Mouse (Mus musculus): ENCODE results near the gene Nfkbie.

The Nfkbie gene

GRCm38 (mm10) chr17:45557246-45557824 lies 1.8 kb downstream of the Nfkbie start:
- in situ Hi-C loops (cut with MboI; ENCODE audit: unreplicated experiment in 2 of 2) = loop anchor here in 1 of 2 experiments (25.0 kb wide), 1 partner anchor 480 kb away; the partner anchor contains the start of gene Vegfa

- in situ Hi-C loops (cut with MboI; ENCODE audit: unreplicated experiment in 2 of 2) = loop anchor here in 1 of 2 experiments (25.0 kb wide), 1 partner anchor 479 kb away; the partner anchor contains the start of gene Vegfa
These were observed 2.7 kb downstream of the Nfkbie start for GRCm38 (mm10) chr17:45557998-45558862.

GRCm38 (mm10) chr17:45559732-45560525 lies 4.4 kb downstream of the Nfkbie start:
- in situ Hi-C loops (cut with MboI; ENCODE audit: unreplicated experiment in 2 of 2) = loop anchor here in 1 of 2 experiments (25.0 kb wide), 1 partner anchor 477 kb away; the partner anchor contains the start of gene Vegfa

- in situ Hi-C loops (cut with MboI; ENCODE audit: unreplicated experiment in 2 of 2) = loop anchor here in 1 of 2 experiments (25.0 kb wide), 1 partner anchor 474 kb away; the partner anchor contains the start of gene Vegfa
These were observed 7.7 kb downstream of the Nfkbie start for GRCm38 (mm10) chr17:45563216-45563615.

- in situ Hi-C loops (cut with MboI; ENCODE audit: unreplicated experiment in 2 of 2) = loop anchor here in 1 of 2 experiments (25.0 kb wide), 1 partner anchor 473 kb away; the partner anchor contains the start of gene Vegfa
These were observed 8.4 kb downstream of the Nfkbie start, which contains the start of gene Slc35b2 for GRCm38 (mm10) chr17:45563655-45564530. Slc35b2 (plus strand) TSS chr17:45563874.

GRCm38 (mm10) chr17:45564531-45565084 lies 9.1 kb downstream of the Nfkbie start:
- in situ Hi-C loops (cut with MboI; ENCODE audit: unreplicated experiment in 2 of 2) = loop anchor here in 1 of 2 experiments (25.0 kb wide), 1 partner anchor 473 kb away; the partner anchor contains the start of gene Vegfa

GRCm38 (mm10) chr17:45565103-45565502 lies 9.6 kb downstream of the Nfkbie start:
- in situ Hi-C loops (cut with MboI; ENCODE audit: unreplicated experiment in 2 of 2) = loop anchor here in 1 of 2 experiments (25.0 kb wide), 1 partner anchor 472 kb away; the partner anchor contains the start of gene Vegfa

GRCm38 (mm10) chr17:45566031-45566359 lies 10.5 kb downstream of the Nfkbie start:
- in situ Hi-C loops (cut with MboI; ENCODE audit: unreplicated experiment in 2 of 2) = loop anchor here in 1 of 2 experiments (25.0 kb wide), 1 partner anchor 471 kb away; the partner anchor contains the start of gene Vegfa

GRCm38 (mm10) chr17:45566360-45567161 lies 11.1 kb downstream of the Nfkbie start:
- in situ Hi-C loops (cut with MboI; ENCODE audit: unreplicated experiment in 2 of 2) = loop anchor here in 1 of 2 experiments (25.0 kb wide), 1 partner anchor 471 kb away; the partner anchor contains the start of gene Vegfa

- in situ Hi-C loops (cut with MboI; ENCODE audit: unreplicated experiment in 2 of 2) = loop anchor here in 1 of 2 experiments (25.0 kb wide), 1 partner anchor 470 kb away; the partner anchor contains the start of gene Vegfa
These were observed 11.7 kb downstream of the Nfkbie start for GRCm38 (mm10) chr17:45567162-45567601.

- in situ Hi-C loops (cut with MboI; ENCODE audit: unreplicated experiment in 2 of 2) = loop anchor here in 1 of 2 experiments (25.0 kb wide), 1 partner anchor 468 kb away; the partner anchor contains the start of gene Vegfa
These were observed 13.5 kb downstream of the Nfkbie start for GRCm38 (mm10) chr17:45568990-45569389.

- in situ Hi-C loops (cut with MboI; ENCODE audit: unreplicated experiment in 2 of 2) = loop anchor here in 1 of 2 experiments (25.0 kb wide), 1 partner anchor 467 kb away; the partner anchor contains the start of gene Vegfa
These were observed 14.5 kb downstream of the Nfkbie start for GRCm38 (mm10) chr17:45569999-45570398.

GRCm38 (mm10) chr17:45572103-45573086 lies 16.9 kb downstream of the Nfkbie start:
- in situ Hi-C loops (cut with MboI; ENCODE audit: unreplicated experiment in 2 of 2) = loop anchor here in 1 of 2 experiments (25.0 kb wide), 1 partner anchor 465 kb away; the partner anchor contains the start of gene Vegfa

GRCm38 (mm10) chr17:45573087-45573779 lies 17.7 kb downstream of the Nfkbie start, which contains the start of gene Hsp90ab1:
Hsp90ab1 (minus strand) TSS chr17:45573271.
- in situ Hi-C loops (cut with MboI; ENCODE audit: unreplicated experiment in 2 of 2) = loop anchor here in 1 of 2 experiments (25.0 kb wide), 1 partner anchor 464 kb away; the partner anchor contains the start of gene Vegfa

- in situ Hi-C loops (cut with MboI; ENCODE audit: unreplicated experiment in 2 of 2) = loop anchor here in 1 of 2 experiments (25.0 kb wide), 1 partner anchor 464 kb away; the partner anchor contains the start of gene Vegfa
These were observed 18.2 kb downstream of the Nfkbie start for GRCm38 (mm10) chr17:45573780-45574123.

All from v-Abl transformed pro-B cells (cell line).